Comparison of ENCODE assay signal across 20 mouse cellular contexts in the genomic region with DNA sequence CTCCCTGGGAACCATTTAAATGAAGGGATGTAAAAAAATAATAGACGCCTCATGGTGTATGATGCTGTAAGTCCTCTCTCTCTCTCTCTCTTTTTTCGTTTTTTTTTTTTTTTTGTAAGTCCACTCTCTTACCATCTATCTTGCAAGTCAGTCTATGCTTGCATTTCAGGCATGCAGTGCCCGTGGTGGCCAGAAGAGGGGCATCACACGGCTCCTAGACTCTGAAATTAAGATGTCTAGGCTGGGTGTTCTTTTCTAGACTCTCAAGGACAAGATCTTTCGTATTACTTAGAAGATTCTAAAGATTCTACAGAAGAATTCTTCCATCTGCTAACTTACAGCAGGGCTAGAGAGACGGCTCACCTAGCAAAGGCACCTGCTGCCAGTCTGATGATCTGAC. TPM values are rescaled to one million over a fixed set of nuclear protein-coding genes. Genes with fewer than 3 reads are reported as not detected.
DNase-seq lines count a peak whose midpoint lies in the region; TF ChIP-seq lines count a peak whose summit lies in the region.
"Had no signal": no experiment of that assay in that cellular context is flagged by ENCODE, and none has a peak within 500 bp of the region (broad histone marks: within the 10 kb centered on the region; RNA-seq: fewer than 3 reads in every experiment).

No protein-coding gene starts in this region.

- no peak overlapping the region for H3K9ac ChIP-seq in ES-E14 (ENCODE audit: insufficient read depth, low read depth, low read length, poor library complexity, severe bottlenecking)
- H3K9ac ChIP-seq: embryonic facial prominence, embryonic 13.5 days; forebrain, embryonic 12.5 days; heart, embryonic 12.5 days had no signal

- TF ChIP-seq CTCF in kidney, adult 2 months (conservative IDR thresholded peaks at IDR 0.05; ENCODE audit: insufficient read depth, insufficient read length, low read depth, low read length), result no peak
- 0 out of 2 replicates have a peak, but pooled peaks have one; percentile 2 for TF ChIP-seq CTCF in brain, embryonic 14.5 days (IDR thresholded peaks at IDR 0.05; ENCODE audit: borderline replicate concordance, extremely low read depth, insufficient read depth, insufficient read length)

- WGBS in kidney, adult 2 months, result 59% methylated on average over 6 of the region's 6 CpGs

- no peaks in the 10 kb centered on the region for H3K36me3 ChIP-seq in kidney, adult 2 months (ENCODE audit: control insufficient read depth, insufficient read depth, low read length)
- H3K36me3 ChIP-seq in ES-E14 (ENCODE audit: control insufficient read depth, insufficient read depth, low read length, poor library complexity, severe bottlenecking), result no peaks in the 10 kb centered on the region; the same call in 1 of the 2 replicates
- H3K36me3 ChIP-seq: embryonic facial prominence, embryonic 13.5 days; forebrain, embryonic 12.5 days; heart, embryonic 12.5 days had no signal

- H3K27me3 ChIP-seq in kidney, adult 2 months (replicated peaks; ENCODE audit: control insufficient read depth, insufficient read depth, low read length), result no peaks in the 10 kb centered on the region
- H3K27me3 ChIP-seq: embryonic facial prominence, embryonic 13.5 days; forebrain, embryonic 12.5 days; heart, embryonic 12.5 days had no signal

- TF ChIP-seq POLR2A in kidney, adult 2 months (IDR thresholded peaks at IDR 0.05; ENCODE audit: low read depth, low read length), result no peak
- no peak for TF ChIP-seq POLR2A in brain, embryonic 14.5 days (IDR thresholded peaks at IDR 0.05; ENCODE audit: borderline replicate concordance, extremely low read depth, insufficient read depth, insufficient read length, poor library complexity, severe bottlenecking)

- intact Hi-C loops in heart, postnatal 10 days (cut with DNase I), result no loop called here

- H3K4me3 ChIP-seq in kidney, adult 2 months (ENCODE audit: insufficient read depth, low read depth, low read length), result no peak overlapping the region
- no peak overlapping the region for H3K4me3 ChIP-seq in ES-E14 (ENCODE audit: insufficient read depth in 1 of 2, low read depth in 1 of 2, low read length in 2 of 2, poor library complexity in 1 of 2, severe bottlenecking in 1 of 2)
- H3K4me3 ChIP-seq: embryonic facial prominence, embryonic 13.5 days; forebrain, embryonic 12.5 days; heart, embryonic 12.5 days had no signal

- no peaks in the 10 kb centered on the region for H3K4me1 ChIP-seq in kidney, adult 2 months (ENCODE audit: control insufficient read depth, insufficient read depth, low read length)
- H3K4me1 ChIP-seq in ES-E14 (ENCODE audit: control insufficient read depth in 2 of 2, insufficient read depth in 2 of 2, low read length in 2 of 2, poor library complexity in 1 of 2), result peaks cover 0 to 17% of the 10 kb centered on the region in 2 experiments; a peak in 2 of 4 replicates
- H3K4me1 ChIP-seq: embryonic facial prominence, embryonic 13.5 days; forebrain, embryonic 12.5 days; heart, embryonic 12.5 days had no signal

- H3K27ac ChIP-seq in kidney, adult 2 months (ENCODE audit: insufficient read depth, low read depth, low read length), result 0 out of 2 replicates have a peak overlapping the region, but pooled peaks have one; percentile 8
- peak overlapping the region; percentile 64 for H3K27ac ChIP-seq in ES-E14 (ENCODE audit: insufficient read depth, low read depth, low read length, poor library complexity, severe bottlenecking)
- H3K27ac ChIP-seq: embryonic facial prominence, embryonic 13.5 days; forebrain, embryonic 12.5 days had no signal

- in situ Hi-C loops in ES-E14 (cut with MboI; ENCODE audit: low sequenced_read_pairs in 2 of 2, unreplicated experiment in 2 of 2), result no loop called here

- no peaks in the 10 kb centered on the region for H3K9me3 ChIP-seq in ES-E14 (ENCODE audit: control insufficient read depth, insufficient read depth, low read depth, low read length)
- H3K9me3 ChIP-seq: embryonic facial prominence, embryonic 13.5 days; forebrain, embryonic 12.5 days; heart, embryonic 12.5 days had no signal

- no peak for DNase-seq in kidney, adult 2 months
- DNase-seq in kidney, adult 11 months, result no peak
- DNase-seq in 416B (ENCODE audit: low read depth) (peak; percentile 39), ES-E14 (ENCODE audit: low read depth, low spot score) (no peak)
- no peak for DNase-seq in brain, embryonic 14.5 days (ENCODE audit: low read depth)
- no peak for DNase-seq in urinary bladder, postnatal 36 days (ENCODE audit: low spot score in 2 of 2)
- no peak for DNase-seq in cerebellum, adult 18-20 months
- DNase-seq in heart, postnatal 10 days, result no peak
- DNase-seq: adrenal gland, adult 8-10 months; cerebellum, adult 11-12 months; cerebellum, adult 9-11 months; cerebellum, postnatal 36 days; gastrocnemius, postnatal 14 days; heart, postnatal 36 days had no signal

TF ChIP-seq in ES-E14, 5 proteins besides CTCF, POLR2A, EP300 and RAD21:
- TF ChIP-seq ZC3H11A (IDR thresholded peaks at IDR 0.05; ENCODE audit: borderline replicate concordance, low read depth, low read length) (no peak), HCFC1 (IDR thresholded peaks at IDR 0.05; ENCODE audit: borderline replicate concordance, insufficient read depth, low read length) (no peak), ZNF384 (IDR thresholded peaks at IDR 0.05; ENCODE audit: low read depth, low read length) (0 out of 2 replicates have a peak, but pooled peaks have one; percentile 24), CHD2 (IDR thresholded peaks at IDR 0.05; ENCODE audit: low read depth, low read length) (no peak), MAFK (IDR thresholded peaks at IDR 0.05; ENCODE audit: insufficient read depth, low read depth, low read length) (no peak)

RNA-seq across cellular contexts. Expression of a gene that starts 46.2 kb away (rescaled TPM):
- polyA plus RNA-seq in kidney, adult 2 months (2012; rRNA removed), result 0.19 and 0.26 TPM in 2 replicates
- 0.13 and 0.26 TPM in 2 replicates for total RNA-seq in ES-E14 (2012; rRNA removed)
- polyA plus RNA-seq in brain, embryonic 14.5 days (2012; rRNA removed), result 1.7 and 1.8 TPM in 2 replicates
- under 1 TPM; 0.24 to 0.27 TPM for total RNA-seq in heart, postnatal 10 days (2021)
- total RNA-seq: MEL had no signal
- polyA plus RNA-seq: heart, embryonic 16.5 days; inflammation-experienced regulatory T-cells, adult 6 months had no signal

RNA-seq across cellular contexts. Expression of a gene that starts 47.4 kb away (rescaled TPM):
- polyA plus RNA-seq in kidney, adult 2 months (2012; rRNA removed), result 722 and 885 TPM in 2 replicates
- total RNA-seq in ES-E14 (2012; rRNA removed), result 236 and 303 TPM in 2 replicates
- 198 and 266 TPM in 2 replicates for polyA plus RNA-seq in brain, embryonic 14.5 days (2012; rRNA removed)
- 1,000 to 10,000 TPM; 1,653 to 1,740 TPM for total RNA-seq in heart, postnatal 10 days (2021)
